Mouse (Mus musculus): ENCODE data around the gene Macrod2.

Macrod2 gene

GRCm38 (mm10) chr2:142172706-142173105 lies 1777.6 kb downstream of the Macrod2 start:
- DNase-seq (ENCODE audit: low read depth, low spot score) = no peak

DNA sequence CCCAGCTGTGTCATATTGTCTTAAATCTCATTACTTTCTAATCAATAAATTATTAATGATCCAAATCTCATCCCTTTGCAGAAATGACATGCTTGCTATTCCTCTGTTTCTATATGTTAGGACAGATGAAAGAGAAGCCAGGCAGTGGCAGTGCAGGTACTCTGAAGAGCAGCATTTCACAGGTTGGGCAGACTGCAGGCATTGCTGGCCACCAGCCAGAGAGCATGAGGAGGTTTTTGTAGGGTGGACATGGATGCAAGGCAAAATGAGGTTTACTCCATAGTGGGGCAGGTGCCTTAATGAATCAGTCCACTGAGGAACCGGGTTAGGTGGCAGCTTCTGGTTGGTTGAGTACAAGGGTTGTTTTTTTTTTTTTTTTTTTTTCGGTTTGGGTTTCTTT lies 1778.9 kb downstream of the Macrod2 start:
- no peak for DNase-seq (ENCODE audit: low read depth, low spot score)

DNA sequence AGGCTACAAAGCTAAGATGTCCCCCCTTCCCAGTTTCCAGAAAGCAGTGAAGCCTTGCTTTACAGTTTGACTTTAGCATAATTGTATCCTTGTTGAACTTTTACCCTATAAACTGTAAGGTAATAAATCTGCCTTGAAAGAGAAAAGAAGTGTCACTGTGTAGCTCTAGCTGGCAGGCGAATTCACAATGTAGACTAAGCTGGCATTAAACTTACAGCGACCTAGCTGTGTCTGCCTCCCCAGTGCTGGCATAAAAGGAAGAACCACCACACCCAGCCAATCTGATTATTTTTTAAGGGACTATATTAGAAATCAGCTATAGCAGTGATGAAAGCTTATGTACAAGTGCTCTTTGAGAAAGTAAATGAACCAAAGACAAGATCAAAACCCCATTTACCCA lies 1791.8 kb downstream of the Macrod2 start:
- no peak for DNase-seq (ENCODE audit: low read depth, low spot score)

- DNase-seq (ENCODE audit: low read depth, low spot score) = peak; percentile 11
Observed at GRCm38 (mm10) chr2:142187428-142187827, 1792.3 kb downstream of the Macrod2 start.

GRCm38 (mm10) chr2:142217371-142217770 lies 1822.3 kb downstream of the Macrod2 start:
- DNase-seq (ENCODE audit: low read depth, low spot score) = no peak

- DNase-seq (ENCODE audit: low read depth, low spot score) = no peak
Observed at GRCm38 (mm10) chr2:142222137-142222921, 1827.2 kb downstream of the Macrod2 start.

DNA sequence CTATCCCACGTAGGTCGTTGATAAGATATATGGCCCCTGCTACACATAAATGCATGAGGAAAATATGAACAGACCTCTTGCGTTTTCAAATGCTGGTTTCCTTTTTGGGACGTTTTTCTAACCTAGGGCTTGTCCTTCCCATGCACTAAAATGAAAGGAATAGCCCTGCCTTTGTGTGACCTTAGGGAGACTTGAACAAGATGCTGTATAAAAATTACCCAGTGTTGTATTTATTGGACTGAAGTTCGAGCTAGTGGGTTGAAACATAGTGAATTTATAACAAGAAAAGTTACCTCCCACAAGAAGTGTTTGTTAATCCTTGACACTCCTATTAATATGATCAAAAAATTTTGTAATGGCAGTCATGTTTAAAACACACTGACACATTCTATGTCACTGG lies 1827.8 kb downstream of the Macrod2 start:
- DNase-seq (ENCODE audit: low read depth, low spot score) = no peak

GRCm38 (mm10) chr2:142230985-142231549 lies 1836.0 kb downstream of the Macrod2 start:
- DNase-seq (ENCODE audit: low read depth, low spot score) = no peak

- DNase-seq (ENCODE audit: low read depth, low spot score) = no peak
Observed at GRCm38 (mm10) chr2:142232828-142233227, 1837.7 kb downstream of the Macrod2 start.

DNA sequence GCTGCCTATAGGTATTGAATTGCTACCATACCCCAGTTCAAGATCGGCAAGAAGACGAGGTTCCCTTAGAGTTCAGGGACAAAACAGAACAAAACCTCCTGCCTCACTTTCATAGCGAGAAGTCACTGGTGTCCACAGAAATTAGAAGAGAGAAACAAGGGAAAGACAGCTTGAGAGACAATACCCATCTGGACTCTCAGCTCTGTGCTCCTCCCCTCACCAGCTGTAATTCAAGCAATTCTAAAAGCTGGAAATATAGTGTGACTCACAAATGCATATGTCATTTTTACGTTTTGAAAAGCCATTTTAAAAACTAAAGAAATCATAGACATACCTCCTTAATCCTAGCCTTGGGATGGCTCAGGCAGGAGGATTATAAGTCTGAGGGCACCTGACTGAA lies 1848.4 kb downstream of the Macrod2 start:
- DNase-seq (ENCODE audit: low read depth, low spot score) = no peak

DNA sequence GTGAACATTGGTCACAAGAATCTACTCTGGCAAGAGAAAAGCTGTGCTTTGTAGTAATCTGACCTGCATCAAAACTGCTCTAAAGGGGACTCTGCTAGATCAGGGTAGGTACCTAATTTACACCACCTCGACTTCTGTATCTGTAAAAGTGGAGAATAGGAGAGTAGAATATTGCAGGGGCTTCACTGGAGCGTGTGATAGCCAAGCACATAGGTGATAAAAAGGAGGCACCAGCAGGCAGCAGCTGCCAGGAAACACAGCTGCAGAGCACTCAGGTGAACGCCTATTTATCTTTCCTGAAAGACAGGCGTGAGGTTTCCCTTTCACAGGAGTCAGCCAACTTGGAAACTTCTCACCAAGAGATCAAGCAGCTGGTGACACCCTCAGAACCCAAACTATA lies 1855.3 kb downstream of the Macrod2 start:
- DNase-seq (ENCODE audit: low read depth, low spot score) = no peak

DNA sequence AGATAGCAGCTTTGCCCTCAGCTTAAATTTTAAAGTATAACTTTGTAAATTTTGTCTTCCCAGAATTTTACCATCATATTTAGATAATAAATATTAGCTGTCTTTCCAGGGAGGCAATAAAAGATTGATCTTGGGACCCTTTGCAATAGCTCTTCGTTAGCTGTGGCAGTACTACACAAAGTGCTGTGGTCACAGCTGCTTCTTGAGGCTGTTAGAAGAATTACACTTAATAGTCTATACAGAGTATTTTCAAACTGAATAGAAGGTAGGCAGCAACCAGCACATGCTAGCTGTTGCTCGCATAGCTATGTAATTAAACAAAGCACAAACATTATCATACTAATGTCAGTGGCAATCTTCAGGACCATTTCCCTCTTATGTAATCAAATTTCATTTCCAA lies 1856.4 kb downstream of the Macrod2 start:
- DNase-seq (ENCODE audit: low read depth, low spot score) = no peak

DNA sequence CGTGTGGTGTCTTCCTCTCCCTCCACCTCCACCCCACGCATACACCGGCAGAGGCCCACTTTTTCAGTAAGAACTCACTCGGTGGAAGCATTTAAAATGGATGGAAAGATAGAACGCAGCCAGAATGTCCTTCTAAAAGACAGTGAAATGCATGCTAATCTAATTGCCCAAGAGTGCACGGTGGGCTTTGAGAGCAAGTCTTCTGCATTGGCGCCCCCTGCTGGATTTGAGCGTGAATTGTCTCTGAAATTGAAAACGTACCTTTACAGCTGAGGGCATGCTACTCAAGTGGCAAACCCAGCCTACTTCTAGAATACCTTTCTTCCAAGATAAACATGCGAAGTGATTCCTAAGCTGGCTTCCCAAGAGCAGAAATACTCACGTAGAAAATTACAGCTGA lies 1858.8 kb downstream of the Macrod2 start:
- DNase-seq (ENCODE audit: low read depth, low spot score) = peak; percentile 36

DNA sequence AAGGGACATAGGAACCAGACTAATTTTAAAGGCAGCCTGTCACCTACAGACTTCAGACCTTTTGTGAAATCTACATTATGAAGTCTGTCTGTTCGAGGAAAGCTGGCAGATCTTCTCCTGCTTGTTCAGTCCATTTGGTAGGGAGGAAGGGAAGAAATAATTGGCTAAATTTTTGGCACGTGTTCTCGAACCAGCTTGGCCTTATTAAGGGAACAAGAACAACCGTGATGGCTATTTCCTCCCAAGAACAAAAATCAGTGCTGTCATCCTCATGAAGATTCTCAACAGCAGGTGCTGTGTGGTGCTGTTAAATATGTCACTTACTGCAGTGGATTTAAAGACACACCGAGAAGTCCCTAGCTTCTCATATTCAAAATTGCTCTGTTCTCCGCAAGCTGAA lies 1859.5 kb downstream of the Macrod2 start:
- no peak for DNase-seq (ENCODE audit: low read depth, low spot score)

- no peak for DNase-seq (ENCODE audit: low read depth, low spot score)
Observed at GRCm38 (mm10) chr2:142257501-142257900, 1862.4 kb downstream of the Macrod2 start.

- DNase-seq (ENCODE audit: low read depth, low spot score) = no peak
Observed at GRCm38 (mm10) chr2:142261046-142261445, 1865.9 kb downstream of the Macrod2 start.

- no peak for DNase-seq (ENCODE audit: low read depth, low spot score)
Observed at GRCm38 (mm10) chr2:142264697-142265096, 1869.6 kb downstream of the Macrod2 start.

GRCm38 (mm10) chr2:142267836-142268235 lies 1872.7 kb downstream of the Macrod2 start:
- no peak for DNase-seq (ENCODE audit: low read depth, low spot score)

- no peak for DNase-seq (ENCODE audit: low read depth, low spot score)
Observed at GRCm38 (mm10) chr2:142286761-142287160, 1891.7 kb downstream of the Macrod2 start.

DNA sequence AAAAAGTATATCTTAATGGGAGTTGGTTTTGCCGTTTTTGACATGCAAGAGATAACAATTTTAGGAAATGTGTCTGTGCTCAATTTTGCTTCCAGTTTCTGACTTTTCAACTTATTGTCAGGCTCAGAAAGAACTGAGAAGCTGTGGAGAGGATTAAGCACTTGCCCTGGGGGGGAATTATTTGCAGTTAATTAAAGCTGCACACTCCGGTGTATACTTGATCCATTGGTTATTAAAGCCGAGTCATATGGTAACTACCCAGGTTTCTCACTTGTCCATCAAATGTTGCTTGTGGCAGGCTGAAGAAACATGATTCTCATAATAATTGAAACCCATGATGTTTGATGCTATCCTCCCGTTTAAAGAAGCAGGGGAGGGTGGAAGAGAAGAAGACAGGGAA lies 1899.7 kb downstream of the Macrod2 start:
- no peak for DNase-seq (ENCODE audit: low read depth, low spot score)

DNA sequence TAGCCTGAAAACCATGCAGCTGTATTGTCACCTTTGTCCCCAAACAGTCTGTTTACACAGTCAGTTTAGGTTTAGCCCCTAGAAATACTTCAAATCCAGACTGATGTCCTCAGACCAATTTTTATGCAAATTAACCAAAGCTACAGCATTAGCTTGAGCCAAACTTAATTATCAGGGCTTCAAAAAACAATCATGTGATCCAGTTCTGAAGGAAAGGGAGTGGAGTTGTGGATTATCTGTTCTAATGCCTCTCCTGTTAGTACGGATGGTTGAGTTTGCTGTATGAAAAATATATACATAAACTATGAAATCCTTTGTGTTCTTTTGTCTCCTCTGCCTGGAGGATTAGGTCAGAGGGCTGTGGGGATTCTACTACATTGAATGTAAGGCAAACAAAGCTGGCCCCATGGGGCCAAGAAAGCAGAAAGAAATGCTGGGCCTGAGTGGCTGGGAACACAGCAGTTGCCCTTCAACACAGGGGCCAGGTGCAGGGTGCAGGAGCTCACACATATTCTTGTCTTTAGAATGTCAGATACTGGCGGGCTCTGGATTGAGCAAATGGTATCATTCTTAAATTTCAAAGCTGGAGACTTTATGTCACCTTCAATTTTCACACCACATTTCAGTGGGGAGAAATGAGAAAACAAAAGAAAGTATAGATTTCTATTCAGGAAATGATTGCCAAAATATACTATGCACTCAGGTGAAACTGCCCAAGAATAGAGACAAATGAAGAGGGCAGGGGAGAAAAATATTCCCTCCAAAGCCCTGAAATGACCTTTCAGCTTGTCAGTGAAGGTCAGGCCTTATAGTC lies 1908.2 kb downstream of the Macrod2 start:
- no peak for DNase-seq (ENCODE audit: low read depth, low spot score)

DNA sequence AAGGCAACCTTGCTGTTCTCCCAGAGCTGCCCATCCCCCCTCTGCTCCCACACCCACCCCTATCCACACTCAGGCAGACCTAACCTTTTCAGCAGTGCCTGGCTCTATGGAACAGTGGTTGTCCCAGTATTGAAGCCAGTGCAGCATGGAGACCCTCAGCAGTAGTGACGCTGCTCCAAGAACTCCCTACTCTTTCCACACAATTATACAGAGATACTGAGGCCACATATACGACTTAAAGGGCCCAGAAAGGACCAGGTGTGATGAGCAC lies 1908.7 kb downstream of the Macrod2 start:
- no peak for DNase-seq (ENCODE audit: low read depth, low spot score)

- no peak for DNase-seq (ENCODE audit: low read depth, low spot score)
Observed at GRCm38 (mm10) chr2:142323158-142323557, 1928.0 kb downstream of the Macrod2 start.
